Mouse (Mus musculus): ENCODE measurements around the gene Polr3e. TPM values are rescaled to one million over a fixed set of nuclear protein-coding genes. Genes with fewer than 3 reads are reported as not detected.
A peak's percentile ranks its signal among the peaks of the same experiment; 100 is the strongest.

Polr3e gene
- polyA plus RNA-seq, 1 experiment from 2014 or later, result 17.5 TPM

DNA sequence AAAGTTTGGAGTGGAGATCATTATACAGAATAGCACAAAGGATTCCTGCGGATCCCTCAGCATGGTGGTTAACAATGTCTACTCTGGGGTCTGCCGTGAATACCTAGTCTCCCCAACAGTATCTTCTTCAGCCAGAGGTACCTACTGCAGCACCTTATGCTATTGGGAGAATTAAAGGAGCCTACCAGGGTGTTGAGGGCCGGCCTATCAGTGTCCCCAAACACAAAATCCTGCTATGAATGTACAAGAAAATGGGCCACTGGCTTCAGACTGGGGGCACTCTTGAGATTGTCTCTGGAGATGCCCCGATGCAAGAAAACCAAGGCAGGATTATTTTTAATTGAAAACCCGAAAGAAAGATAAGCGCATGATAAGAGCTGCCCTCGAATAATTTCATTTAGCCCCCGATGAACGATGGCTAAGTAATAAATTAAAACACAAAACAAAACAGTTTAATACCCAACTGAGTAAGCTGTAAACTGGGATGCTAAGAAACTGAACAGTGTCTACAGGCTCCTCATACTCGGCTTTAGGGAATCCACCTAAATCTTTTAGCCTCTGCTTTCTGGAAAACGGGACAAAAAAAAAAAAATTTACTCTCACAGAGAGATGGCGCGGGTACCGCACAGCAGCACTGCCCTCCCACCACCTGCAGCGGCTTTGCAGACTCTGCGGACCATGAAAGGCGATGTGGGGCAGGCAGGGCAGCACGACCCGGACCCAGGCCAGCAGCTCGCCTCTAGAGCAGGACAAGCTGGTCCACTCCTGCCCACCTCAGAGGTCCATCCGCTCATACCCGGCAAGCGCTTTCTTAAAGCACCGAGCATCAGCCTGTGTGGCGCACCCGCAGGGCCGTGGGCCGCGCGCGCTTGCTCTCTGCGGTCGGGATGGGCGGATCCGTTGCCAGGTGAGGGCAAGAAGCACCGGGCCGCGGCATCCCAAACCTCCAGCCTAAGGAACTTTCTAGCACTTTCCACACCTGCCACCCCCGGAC lies 63.7 kb downstream of the Polr3e start:
- no peaks in the 10 kb centered on the region for H3K27me3 ChIP-seq
- H3K27ac ChIP-seq, result 0 out of 2 replicates have a peak overlapping the region, but pooled peaks have one; percentile 26
- WGBS, result 5% methylated on average over 39 of the region's 39 CpGs

DNA sequence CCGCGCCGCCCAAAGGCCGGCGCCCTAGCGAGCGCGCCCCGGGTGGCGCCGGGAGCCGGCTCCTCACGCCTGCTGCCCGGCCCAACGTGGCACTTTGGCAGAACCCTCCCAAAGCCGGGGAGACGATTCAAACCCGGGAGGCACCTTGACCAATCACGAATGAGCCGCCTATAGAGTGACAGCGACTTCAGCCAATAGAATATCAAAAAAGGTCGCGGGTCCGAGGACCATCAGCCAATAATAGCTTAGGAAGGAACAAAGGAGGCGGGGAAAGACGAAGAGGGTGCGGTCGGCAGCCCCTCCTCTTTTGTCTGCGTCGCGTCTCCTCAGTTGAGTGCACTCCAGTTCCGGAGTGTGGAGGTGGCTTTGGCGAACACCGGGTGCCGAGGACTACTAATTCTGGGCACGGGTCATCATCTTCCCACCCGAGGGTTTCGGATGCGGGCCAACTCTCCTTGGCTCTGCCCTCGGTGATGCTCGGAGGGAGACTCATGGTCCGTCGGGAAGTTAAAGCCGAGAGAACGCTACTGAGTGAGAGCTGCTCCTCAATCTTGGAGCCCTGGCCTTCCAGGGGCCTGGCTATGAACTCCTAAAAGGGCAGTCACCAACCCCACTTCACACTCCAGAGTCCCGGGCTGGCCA lies 64.8 kb downstream of the Polr3e start, which contains the start of the genes Cdr2 and Mfsd13b:
Gene Cdr2 (minus strand): TSS at position 113 of the 642 bp plus-strand sequence.
Gene Mfsd13b (plus strand): TSS at position 310 of the 642 bp plus-strand sequence.
- H3K27ac ChIP-seq, result peak within 1 kb of the TSS; percentile 70

More for the DNA sequence above, 63.7 kb downstream of the Polr3e start:
- H3K9ac ChIP-seq, result peak overlapping the region; percentile 67
- H3K4me1 ChIP-seq (replicated peaks), result peaks cover 12% of the 10 kb centered on the region
- peak overlapping the region; percentile 67 for H3K4me3 ChIP-seq
- H3K9me3 ChIP-seq (replicated peaks), result no peaks in the 10 kb centered on the region
- H3K4me2 ChIP-seq, result peak overlapping the region; percentile 86
- ATAC-seq (replicated peaks; ENCODE audit: insufficient number of reproducible peaks, insufficient read depth, low FRiP score, low read depth), result peak; percentile 53; the same call in 1 of the 2 replicates
- H3K36me3 ChIP-seq, result no peaks in the 10 kb centered on the region

DNA sequence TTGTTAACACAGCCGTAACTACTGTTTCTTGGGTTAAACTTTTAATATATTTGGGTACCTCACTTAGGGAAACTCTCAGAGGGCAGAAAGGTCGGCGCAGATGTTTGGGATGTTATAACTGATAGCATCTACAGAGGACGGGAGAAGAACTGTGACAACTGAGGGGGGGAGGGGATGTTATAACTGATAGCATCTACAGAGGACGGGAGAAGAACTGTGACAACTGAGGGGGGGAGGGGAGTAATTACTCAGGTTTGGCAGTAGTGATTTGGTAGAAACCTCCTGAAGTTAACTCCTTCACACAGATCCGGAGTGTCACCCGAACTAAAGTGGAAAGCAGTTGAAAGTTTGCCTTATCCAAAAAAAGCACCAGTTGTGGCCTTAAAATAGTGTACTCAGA lies 65.4 kb downstream of the Polr3e start:
- Histone ChIP-seq H3K27me3 (no peaks in the 10 kb centered on the region), H3K27ac (peak overlapping the region; percentile 70; the same call in 1 of the 2 replicates), H3K9me3 (replicated peaks) (no peaks in the 10 kb centered on the region), H3K9ac (peak overlapping the region; percentile 75), H3K4me3 (peak overlapping the region; percentile 67), H3K4me1 (replicated peaks) (peaks cover 9% of the 10 kb centered on the region), H3K4me2 (peak overlapping the region; percentile 86), H3K36me3 (no peaks in the 10 kb centered on the region)
- no peak for ATAC-seq (replicated peaks; ENCODE audit: insufficient number of reproducible peaks, insufficient read depth, low FRiP score, low read depth)
- WGBS, result 5% methylated on average over 7 of the region's 7 CpGs

More for the DNA sequence above, 64.8 kb downstream of the Polr3e start, which contains the start of the genes Cdr2 and Mfsd13b:
- Histone ChIP-seq H3K4me3 (peak within 1 kb of the TSS; percentile 67), H3K4me2 (peak within 1 kb of the TSS; percentile 86), H3K36me3 (no peaks in the 10 kb centered on the region), H3K9ac (peak within 1 kb of the TSS; percentile 75), H3K4me1 (replicated peaks) (peaks cover 9% of the 10 kb centered on the region), H3K9me3 (replicated peaks) (no peaks in the 10 kb centered on the region), H3K27me3 (no peaks in the 10 kb centered on the region)
- peak; percentile 97 for ATAC-seq (replicated peaks; ENCODE audit: insufficient number of reproducible peaks, insufficient read depth, low FRiP score, low read depth)
- under 1% methylated on average over 46 of the region's 46 CpGs for WGBS

DNA sequence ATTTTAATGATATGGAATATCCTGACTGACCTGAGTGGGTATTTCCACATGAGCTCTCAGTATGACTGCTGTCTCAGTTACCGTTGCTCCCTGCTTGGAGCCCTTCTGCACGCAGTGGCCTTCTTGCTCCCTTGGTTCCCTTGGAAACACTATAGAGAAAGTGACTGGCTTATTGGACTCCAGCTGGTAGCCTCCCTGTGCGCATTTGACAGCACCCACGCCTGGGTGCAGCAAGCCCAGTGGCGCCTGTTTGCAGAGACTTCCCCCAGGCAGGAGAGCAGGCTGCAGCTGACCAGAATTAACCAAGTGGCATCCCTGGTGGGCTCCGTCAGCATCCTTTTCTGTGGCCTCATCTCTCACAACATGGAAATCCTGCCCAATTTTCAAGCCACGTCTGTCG lies 73.6 kb downstream of the Polr3e start:
- H3K9ac ChIP-seq, result no peak overlapping the region
- no peaks in the 10 kb centered on the region for H3K36me3 ChIP-seq
- ATAC-seq (replicated peaks; ENCODE audit: insufficient number of reproducible peaks, insufficient read depth, low FRiP score, low read depth), result no peak
- no peak overlapping the region for H3K27ac ChIP-seq
- WGBS, result 77% methylated on average over 8 of the region's 8 CpGs
- H3K9me3 ChIP-seq (replicated peaks), result no peaks in the 10 kb centered on the region
- H3K27me3 ChIP-seq, result no peaks in the 10 kb centered on the region
- no peak overlapping the region for H3K4me3 ChIP-seq
- H3K4me2 ChIP-seq, result no peak overlapping the region
- no peaks in the 10 kb centered on the region for H3K4me1 ChIP-seq (replicated peaks)

Other genes with a start within 250 kb of the Polr3e start
- gene Pdzd9, start 247.4 kb upstream of the Polr3e start, polyA plus RNA-seq (2015; fragmentation: Nextera tagmentation; extraction: Ambion mirVana), result 0.34 and 0.45 TPM in 2 replicates
- 11.4 and 13.0 TPM in 2 replicates for gene Mosmo, start 240.1 kb upstream of the Polr3e start, polyA plus RNA-seq (2015; fragmentation: Nextera tagmentation; extraction: Ambion mirVana)
- 1.1 TPM in 2 replicates for gene Vwa3a, start 178.4 kb upstream of the Polr3e start, polyA plus RNA-seq (2015; fragmentation: Nextera tagmentation; extraction: Ambion mirVana)
- not detected in 2 replicates for gene Gm5737, start 105.4 kb upstream of the Polr3e start, polyA plus RNA-seq (2015; fragmentation: Nextera tagmentation; extraction: Ambion mirVana)
- 31.5 and 42.8 TPM in 2 replicates for gene Eef2k, start 74.9 kb upstream of the Polr3e start, polyA plus RNA-seq (2015; fragmentation: Nextera tagmentation; extraction: Ambion mirVana)
- 13.2 and 14.8 TPM in 2 replicates for gene Cdr2, start 64.6 kb downstream of the Polr3e start, polyA plus RNA-seq (2015; fragmentation: Nextera tagmentation; extraction: Ambion mirVana)
- gene Mfsd13b, start 64.8 kb downstream of the Polr3e start, polyA plus RNA-seq (2015; fragmentation: Nextera tagmentation; extraction: Ambion mirVana), result 0.09 TPM in 1 of 2 replicates, not detected in the other
- 87.4 and 92.5 TPM in 2 replicates for gene Mettl9, start 116.7 kb downstream of the Polr3e start, polyA plus RNA-seq (2015; fragmentation: Nextera tagmentation; extraction: Ambion mirVana)
- 1.2 and 2.5 TPM in 2 replicates for gene Igsf6, start 156.8 kb downstream of the Polr3e start, polyA plus RNA-seq (2015; fragmentation: Nextera tagmentation; extraction: Ambion mirVana)
- gene Otoa, start 163.9 kb downstream of the Polr3e start, polyA plus RNA-seq (2015; fragmentation: Nextera tagmentation; extraction: Ambion mirVana), result 0.19 and 0.38 TPM in 2 replicates